In genomic region chr8:87472271-87473236, GRCm38 (mm10) we compare ENCODE assay signal across 8 mouse cellular contexts. TPM values are rescaled to one million over a fixed set of nuclear protein-coding genes. Genes with fewer than 3 reads are reported as not detected.
DNase-seq lines count a peak whose midpoint lies in the region; ATAC-seq and TF ChIP-seq lines count a peak whose summit lies in the region.

Gene Cbln1 (minus strand): TSS chr8:87472609.

- under 1% methylated on average over 121 of the region's 122 CpGs for WGBS in olfactory bulb, adult 2 months

- peaks cover 34% of the 10 kb centered on the region for H3K4me1 ChIP-seq in olfactory bulb, adult 2 months (ENCODE audit: control insufficient read depth, insufficient read depth, low read length)

- TF ChIP-seq POLR2A in olfactory bulb, adult 2 months (IDR thresholded peaks at IDR 0.05; ENCODE audit: insufficient read depth, low read depth, low read length), result no peak

- ATAC-seq in hematopoietic stem cell, adult 5-6 weeks (replicated peaks in 1 of 2; ENCODE audit: insufficient read depth in 1 of 2, low FRiP score in 2 of 2, low TSS enrichment in 1 of 2, low read depth in 1 of 2, poor library complexity in 2 of 2, severe bottlenecking in 2 of 2), result peak; percentile 55 to 79

- DNase-seq in WW6 (ENCODE audit: low read depth, low spot score), result peak; percentile 89
- DNase-seq in cerebellum, postnatal 10 days, result peak; percentile 99
- DNase-seq in frontal cortex, adult 2 months (ENCODE audit: extremely low spot score in 1 of 2, low spot score in 1 of 2), result peak; percentile 56 to 87
- peak; percentile 74 to 77 for DNase-seq in layer of hippocampus, adult 8-10 months (ENCODE audit: low spot score in 2 of 2)
- peak; percentile 72 to 76 for DNase-seq in lung, adult 18-20 months
- DNase-seq in thymus, postnatal 10 days (ENCODE audit: low spot score in 2 of 2), result peak; percentile 15 to 25

- TF ChIP-seq CTCF in olfactory bulb, adult 2 months (IDR thresholded peaks at IDR 0.05; ENCODE audit: insufficient read depth, low read depth, low read length), result peak; percentile 68

- H3K4me3 ChIP-seq in olfactory bulb, adult 2 months (ENCODE audit: insufficient read depth, low read depth, low read length), result peak within 1 kb of the TSS; percentile 85

- no peak within 1 kb of the TSS for H3K27ac ChIP-seq in olfactory bulb, adult 2 months (ENCODE audit: insufficient read depth, low read depth, low read length)

RNA-seq across cellular contexts. Expression of gene Cbln1, which starts in this region (rescaled TPM):
- 26.0 and 36.1 TPM in 2 replicates for polyA plus RNA-seq in frontal cortex, adult 2 months (2012; rRNA removed)
- total RNA-seq in hematopoietic stem cell, adult 5-6 weeks (2017), result not detected in 2 replicates
- total RNA-seq in layer of hippocampus, adult 8-10 months (2022), result 10 to 100 TPM in 1 of 4 experiments, 1 to 10 TPM in 3; 7.5 to 10.9 (median 7.7) TPM
- polyA plus RNA-seq in olfactory bulb, adult 2 months (2012; ENCODE audit: insufficient read depth, insufficient read length, low replicate concordance, missing spikeins), result not detected in 2 replicates

Comparison
In these comparisons a context has a peak if more than half of its experiments do, and no peak if none do; other contexts are left out.
1. Peak in ATAC-seq in hematopoietic stem cell, adult 5-6 weeks; RNA of the gene not detected or under 1 TPM.
2. DNase-seq: peak in every context shown above with its lines; median percentile 99 in cerebellum, postnatal 10 days; 89 in WW6; 76 in layer of hippocampus, adult 8-10 months; 74 in lung, adult 18-20 months; 72 in frontal cortex, adult 2 months; 20 in thymus, postnatal 10 days.